Comparison of ENCODE assay signal across 9 mouse cellular contexts in genomic region chr16:20708939-20709734, GRCm38 (mm10). TPM values are rescaled to one million over a fixed set of nuclear protein-coding genes. Genes with fewer than 3 reads are reported as not detected.
DNase-seq lines count a peak whose midpoint lies in the region; ATAC-seq and TF ChIP-seq lines count a peak whose summit lies in the region.
"Had no signal": no experiment of that assay in that cellular context is flagged by ENCODE, and none has a peak within 500 bp of the region (broad histone marks: within the 10 kb centered on the region; RNA-seq: fewer than 3 reads in every experiment).

No protein-coding gene starts in this region.

- H3K27me3 ChIP-seq in intestine, postnatal 0 days (replicated peaks; ENCODE audit: control insufficient read depth, insufficient read depth, low read length): no peaks in the 10 kb centered on the region
- H3K27me3 ChIP-seq in intestine, embryonic 15.5 days (replicated peaks): no peaks in the 10 kb centered on the region
- H3K27me3 ChIP-seq in MEL (ENCODE audit: control insufficient read depth in 1 of 2, insufficient read depth in 2 of 2, low read length in 2 of 2): no peaks in the 10 kb centered on the region
- no peaks in the 10 kb centered on the region for H3K27me3 ChIP-seq in forebrain, embryonic 10.5 days (ENCODE audit: poor library complexity, severe bottlenecking)
- H3K27me3 ChIP-seq in liver, postnatal 0 days (ENCODE audit: insufficient read depth, low read length): no peaks in the 10 kb centered on the region
- no peaks in the 10 kb centered on the region for H3K27me3 ChIP-seq in splenic B cell, adult 2 months (ENCODE audit: control insufficient read depth, insufficient read depth, low read length, poor library complexity, severe bottlenecking)

- no peak for TF ChIP-seq EP300 in MEL (IDR thresholded peaks at IDR 0.05; ENCODE audit: low read depth in 1 of 2, low read length in 2 of 2)
- TF ChIP-seq EP300 in liver, postnatal 0 days (IDR thresholded peaks at IDR 0.05; ENCODE audit: low read depth): no peak

- no peak for DNase-seq in MEL (ENCODE audit: low read depth, low spot score)
- peak; percentile 71 for DNase-seq in forebrain, embryonic 10.5 days (ENCODE audit: extremely low spot score, low spot score)
- peak; percentile 46 for DNase-seq in liver, postnatal 0 days
- DNase-seq in splenic B cell, adult 2 months (ENCODE audit: low read depth, low spot score): peak; percentile 44
- DNase-seq in left cerebral cortex, postnatal 14 days (ENCODE audit: low spot score in 2 of 2): no peak

- no peak for ATAC-seq in intestine, postnatal 0 days
- no peak for ATAC-seq in intestine, embryonic 15.5 days
- ATAC-seq in liver, postnatal 0 days: no peak
- ATAC-seq in megakaryocyte, adult 5-6 weeks (ENCODE audit: poor library complexity, severe bottlenecking): no peak

- H3K27ac ChIP-seq in intestine, postnatal 0 days (ENCODE audit: low read depth, low read length): no peak overlapping the region
- no peak overlapping the region for H3K27ac ChIP-seq in intestine, embryonic 15.5 days
- no peak overlapping the region for H3K27ac ChIP-seq in MEL (ENCODE audit: control insufficient read depth, low read depth, low read length)
- no peak overlapping the region for H3K27ac ChIP-seq in forebrain, embryonic 10.5 days
- H3K27ac ChIP-seq in liver, postnatal 0 days (ENCODE audit: low read depth): no peak overlapping the region

- peaks cover 79% of the 10 kb centered on the region for H3K36me3 ChIP-seq in intestine, postnatal 0 days (ENCODE audit: control insufficient read depth, insufficient read depth)
- peaks cover 18% of the 10 kb centered on the region for H3K36me3 ChIP-seq in intestine, embryonic 15.5 days
- H3K36me3 ChIP-seq in MEL (ENCODE audit: control insufficient read depth in 1 of 2, insufficient read depth in 2 of 2, low read length in 2 of 2): peaks cover 0 to 23% of the 10 kb centered on the region in 2 experiments; a peak in 2 of 4 replicates
- peaks cover 91% of the 10 kb centered on the region for H3K36me3 ChIP-seq in forebrain, embryonic 10.5 days (replicated peaks)
- H3K36me3 ChIP-seq in liver, postnatal 0 days (replicated peaks; ENCODE audit: insufficient read depth, low read length): peaks cover 23% of the 10 kb centered on the region; the same call in 1 of the 2 replicates
- no peaks in the 10 kb centered on the region for H3K36me3 ChIP-seq in splenic B cell, adult 2 months (ENCODE audit: control insufficient read depth, insufficient read depth, low read length, poor library complexity, severe bottlenecking)

- no peaks in the 10 kb centered on the region for H3K9me3 ChIP-seq in intestine, postnatal 0 days (ENCODE audit: control insufficient read depth)
- H3K9me3 ChIP-seq in intestine, embryonic 15.5 days: no peaks in the 10 kb centered on the region
- H3K9me3 ChIP-seq in MEL (replicated peaks; ENCODE audit: insufficient read depth, low read length): no peaks in the 10 kb centered on the region
- H3K9me3 ChIP-seq in forebrain, embryonic 10.5 days: no peaks in the 10 kb centered on the region
- H3K9me3 ChIP-seq in liver, postnatal 0 days (ENCODE audit: low read length): no peaks in the 10 kb centered on the region
- H3K9me3 ChIP-seq: megakaryocyte, embryonic 14.5 days had no signal

- 78% methylated on average over 19 of the region's 19 CpGs for WGBS in intestine, postnatal 0 days
- 78% methylated on average over 19 of the region's 19 CpGs for WGBS in intestine, embryonic 15.5 days
- WGBS in forebrain, embryonic 10.5 days: 75% methylated on average over 19 of the region's 19 CpGs
- 82% methylated on average over 19 of the region's 19 CpGs for WGBS in liver, postnatal 0 days (ENCODE audit: insufficient replicate concordance)

- peak; percentile 58 for TF ChIP-seq RAD21 in MEL (IDR thresholded peaks at IDR 0.05; ENCODE audit: low read depth, low read length)

- H3K4me1 ChIP-seq in intestine, postnatal 0 days (replicated peaks; ENCODE audit: control insufficient read depth, insufficient read depth, low read length): no peaks in the 10 kb centered on the region
- H3K4me1 ChIP-seq in intestine, embryonic 15.5 days (replicated peaks): peaks cover 7% of the 10 kb centered on the region
- peaks cover 12 to 28% of the 10 kb centered on the region in 2 experiments for H3K4me1 ChIP-seq in MEL (ENCODE audit: control insufficient read depth in 1 of 2, insufficient read depth in 2 of 2, low read length in 2 of 2)
- H3K4me1 ChIP-seq in forebrain, embryonic 10.5 days: peaks cover 28% of the 10 kb centered on the region
- H3K4me1 ChIP-seq in liver, postnatal 0 days (ENCODE audit: insufficient read depth): peaks cover 26% of the 10 kb centered on the region

- TF ChIP-seq POLR2A in MEL (IDR thresholded peaks at IDR 0.05; ENCODE audit: control insufficient read depth in 1 of 2, insufficient read depth in 1 of 2, low read depth in 1 of 2, low read length in 2 of 2, poor library complexity in 1 of 2): no peak

- no peak overlapping the region for H3K4me3 ChIP-seq in intestine, postnatal 0 days (ENCODE audit: low read depth, low read length)
- no peak overlapping the region for H3K4me3 ChIP-seq in intestine, embryonic 15.5 days (replicated peaks)
- no peak overlapping the region for H3K4me3 ChIP-seq in MEL (ENCODE audit: control insufficient read depth in 1 of 2, insufficient read depth in 1 of 2, low read depth in 2 of 2, low read length in 2 of 2)
- H3K4me3 ChIP-seq in forebrain, embryonic 10.5 days: no peak overlapping the region
- no peak overlapping the region for H3K4me3 ChIP-seq in liver, postnatal 0 days (ENCODE audit: low read depth, low read length)
- H3K4me3 ChIP-seq: megakaryocyte, embryonic 14.5 days had no signal

- peak; percentile 73 for TF ChIP-seq CTCF in intestine, postnatal 0 days (IDR thresholded peaks at IDR 0.05; ENCODE audit: low read depth)
- peak; percentile 59 to 88 (median 87) for TF ChIP-seq CTCF in MEL (IDR thresholded peaks at IDR 0.05 in 2 of 3, conservative IDR thresholded peaks at IDR 0.05 in 1 of 3; ENCODE audit: control insufficient read depth in 1 of 3, insufficient read depth in 1 of 3, low read depth in 2 of 3, low read length in 3 of 3, poor library complexity in 1 of 3, severe bottlenecking in 1 of 3)
- peak; percentile 67 for TF ChIP-seq CTCF in liver, postnatal 0 days (IDR thresholded peaks at IDR 0.05; ENCODE audit: low read depth)

- H3K79me2 ChIP-seq in MEL (ENCODE audit: control insufficient read depth, insufficient read depth, low read length, poor library complexity): no peaks in the 10 kb centered on the region

- no peak overlapping the region for H3K4me2 ChIP-seq in intestine, postnatal 0 days (replicated peaks; ENCODE audit: low read depth)
- no peak overlapping the region for H3K4me2 ChIP-seq in intestine, embryonic 15.5 days (replicated peaks)
- H3K4me2 ChIP-seq in liver, postnatal 0 days (ENCODE audit: low read depth, low read length): no peak overlapping the region

- no peak overlapping the region for H3K9ac ChIP-seq in intestine, postnatal 0 days (ENCODE audit: low read depth, low read length)
- no peak overlapping the region for H3K9ac ChIP-seq in intestine, embryonic 15.5 days
- H3K9ac ChIP-seq in MEL (ENCODE audit: control insufficient read depth, low read depth, low read length, poor library complexity, severe bottlenecking): no peak overlapping the region
- no peak overlapping the region for H3K9ac ChIP-seq in liver, postnatal 0 days (replicated peaks)

- intact Hi-C loops in left cerebral cortex, postnatal 14 days (cut with DNase I): loop anchor here (2.0 kb wide), 1 partner anchor 52 kb away; no protein-coding TSS in a partner anchor

RNA-seq across cellular contexts. Expression of gene Polr2h, which starts 8.3 kb away (rescaled TPM):
- 52.9 and 54.2 TPM in 2 replicates for polyA plus RNA-seq in intestine, postnatal 0 days (2015; fragmentation: Nextera tagmentation; extraction: Ambion mirVana)
- polyA plus RNA-seq in intestine, embryonic 15.5 days (2015; fragmentation: Nextera tagmentation; extraction: Ambion mirVana): 104 and 112 TPM in 2 replicates
- total RNA-seq in MEL (2012; rRNA removed): 174 and 180 TPM in 2 replicates
- 10 to 100 TPM in 1 of 2 experiments, not detected in 1; 95.4 TPM for polyA plus RNA-seq in MEL (2012; ENCODE audit: insufficient read depth in 1 of 2, insufficient read length in 2 of 2, low read depth in 1 of 2, low replicate concordance in 2 of 2, missing spikeins in 1 of 2)
- polyA plus RNA-seq in forebrain, embryonic 10.5 days (2016; fragmentation: Nextera tagmentation; extraction: Ambion mirVana): 155 and 163 TPM in 2 replicates
- polyA plus RNA-seq in liver, postnatal 0 days (2015; fragmentation: Nextera tagmentation; extraction: Ambion mirVana): 25.1 and 27.5 TPM in 2 replicates
- 34.7 and 36.7 TPM in 2 replicates for total RNA-seq in megakaryocyte, adult 5-6 weeks (2015)
- total RNA-seq in megakaryocyte, adult 5-6 weeks (2017): 27.8 and 29.2 TPM in 2 replicates
- 10 to 100 TPM; 21.4 to 29.5 TPM for total RNA-seq in left cerebral cortex, postnatal 14 days (2021)

RNA-seq across cellular contexts. Expression of gene Clcn2, which starts 8.4 kb away (rescaled TPM):
- 5.4 and 6.1 TPM in 2 replicates for polyA plus RNA-seq in intestine, postnatal 0 days (2015; fragmentation: Nextera tagmentation; extraction: Ambion mirVana)
- polyA plus RNA-seq in intestine, embryonic 15.5 days (2015; fragmentation: Nextera tagmentation; extraction: Ambion mirVana): 14.3 and 15.7 TPM in 2 replicates
- total RNA-seq in MEL (2012; rRNA removed): 3.6 and 5.4 TPM in 2 replicates
- polyA plus RNA-seq in MEL (2012; ENCODE audit: insufficient read depth in 1 of 2, insufficient read length in 2 of 2, low read depth in 1 of 2, low replicate concordance in 2 of 2, missing spikeins in 1 of 2): 1 to 10 TPM in 1 of 2 experiments, not detected in 1; 9.4 TPM
- 11.4 and 12.5 TPM in 2 replicates for polyA plus RNA-seq in forebrain, embryonic 10.5 days (2016; fragmentation: Nextera tagmentation; extraction: Ambion mirVana)
- 3.6 and 4.7 TPM in 2 replicates for polyA plus RNA-seq in liver, postnatal 0 days (2015; fragmentation: Nextera tagmentation; extraction: Ambion mirVana)
- total RNA-seq in megakaryocyte, adult 5-6 weeks (2015): 0.49 and 0.84 TPM in 2 replicates
- 1.3 and 1.4 TPM in 2 replicates for total RNA-seq in megakaryocyte, adult 5-6 weeks (2017)
- total RNA-seq in left cerebral cortex, postnatal 14 days (2021): 10 to 100 TPM; 56.5 to 58.7 TPM

RNA-seq across cellular contexts. Expression of gene Fam131a, which starts 16.1 kb away (rescaled TPM):
- polyA plus RNA-seq in intestine, postnatal 0 days (2015; fragmentation: Nextera tagmentation; extraction: Ambion mirVana): 4.7 and 5.0 TPM in 2 replicates
- polyA plus RNA-seq in intestine, embryonic 15.5 days (2015; fragmentation: Nextera tagmentation; extraction: Ambion mirVana): 6.3 and 6.7 TPM in 2 replicates
- total RNA-seq in MEL (2012; rRNA removed): not detected in 2 replicates
- not detected for polyA plus RNA-seq in MEL (2012; ENCODE audit: insufficient read depth in 1 of 2, insufficient read length in 2 of 2, low read depth in 1 of 2, low replicate concordance in 2 of 2, missing spikeins in 1 of 2)
- 6.3 and 7.1 TPM in 2 replicates for polyA plus RNA-seq in forebrain, embryonic 10.5 days (2016; fragmentation: Nextera tagmentation; extraction: Ambion mirVana)
- 0.88 and 1.4 TPM in 2 replicates for polyA plus RNA-seq in liver, postnatal 0 days (2015; fragmentation: Nextera tagmentation; extraction: Ambion mirVana)
- 0.09 and 0.33 TPM in 2 replicates for total RNA-seq in megakaryocyte, adult 5-6 weeks (2015)
- total RNA-seq in megakaryocyte, adult 5-6 weeks (2017): 0.16 and 0.55 TPM in 2 replicates
- 100 to 1,000 TPM; 381 to 399 TPM for total RNA-seq in left cerebral cortex, postnatal 14 days (2021)

RNA-seq across cellular contexts. Expression of gene Chrd, which starts 23.8 kb away (rescaled TPM):
- 2.3 TPM in 2 replicates for polyA plus RNA-seq in intestine, postnatal 0 days (2015; fragmentation: Nextera tagmentation; extraction: Ambion mirVana)
- 3.3 and 3.6 TPM in 2 replicates for polyA plus RNA-seq in intestine, embryonic 15.5 days (2015; fragmentation: Nextera tagmentation; extraction: Ambion mirVana)
- total RNA-seq in MEL (2012; rRNA removed): not detected in 2 replicates
- not detected for polyA plus RNA-seq in MEL (2012; ENCODE audit: insufficient read depth in 1 of 2, insufficient read length in 2 of 2, low read depth in 1 of 2, low replicate concordance in 2 of 2, missing spikeins in 1 of 2)
- 0.87 and 1.2 TPM in 2 replicates for polyA plus RNA-seq in forebrain, embryonic 10.5 days (2016; fragmentation: Nextera tagmentation; extraction: Ambion mirVana)
- 0.34 and 0.45 TPM in 2 replicates for polyA plus RNA-seq in liver, postnatal 0 days (2015; fragmentation: Nextera tagmentation; extraction: Ambion mirVana)
- not detected in 2 replicates for total RNA-seq in megakaryocyte, adult 5-6 weeks (2015)
- not detected in 2 replicates for total RNA-seq in megakaryocyte, adult 5-6 weeks (2017)
- total RNA-seq in left cerebral cortex, postnatal 14 days (2021): 10 to 100 TPM; 26.9 to 36.6 TPM

RNA-seq across cellular contexts. Expression of gene Thpo, which starts 25.2 kb away (rescaled TPM):
- 2.4 and 2.7 TPM in 2 replicates for polyA plus RNA-seq in intestine, postnatal 0 days (2015; fragmentation: Nextera tagmentation; extraction: Ambion mirVana)
- polyA plus RNA-seq in intestine, embryonic 15.5 days (2015; fragmentation: Nextera tagmentation; extraction: Ambion mirVana): 1.8 and 2.4 TPM in 2 replicates
- not detected in 2 replicates for total RNA-seq in MEL (2012; rRNA removed)
- polyA plus RNA-seq in MEL (2012; ENCODE audit: insufficient read depth in 1 of 2, insufficient read length in 2 of 2, low read depth in 1 of 2, low replicate concordance in 2 of 2, missing spikeins in 1 of 2): not detected
- polyA plus RNA-seq in forebrain, embryonic 10.5 days (2016; fragmentation: Nextera tagmentation; extraction: Ambion mirVana): 0.31 and 0.46 TPM in 2 replicates
- 8.6 and 8.9 TPM in 2 replicates for polyA plus RNA-seq in liver, postnatal 0 days (2015; fragmentation: Nextera tagmentation; extraction: Ambion mirVana)
- total RNA-seq in megakaryocyte, adult 5-6 weeks (2015): not detected in 2 replicates
- total RNA-seq in megakaryocyte, adult 5-6 weeks (2017): not detected in 2 replicates
- total RNA-seq in left cerebral cortex, postnatal 14 days (2021): 1 to 10 TPM; 3.8 to 4.5 TPM

Comparison
In these comparisons a context has a peak if more than half of its experiments do, and no peak if none do; other contexts are left out.
1. DNase-seq: peak in forebrain, embryonic 10.5 days (single experiment), liver, postnatal 0 days (single experiment) and splenic B cell, adult 2 months (single experiment); none in MEL (single experiment) and left cerebral cortex, postnatal 14 days (0 of 2).
2. Peak in every context shown above with its lines, with median percentiles within 50 percentile points of each other: CTCF ChIP-seq.